Mouse (Mus musculus): ENCODE data around the gene Dzip1. TPM values are rescaled to one million over a fixed set of nuclear protein-coding genes. Genes with fewer than 3 reads are reported as not detected.
A peak's percentile ranks its signal among the peaks of the same experiment; 100 is the strongest.

Dzip1 gene
- polyA plus RNA-seq, 2 experiments from 2014 or later = 8.0 to 8.6 TPM

DNA sequence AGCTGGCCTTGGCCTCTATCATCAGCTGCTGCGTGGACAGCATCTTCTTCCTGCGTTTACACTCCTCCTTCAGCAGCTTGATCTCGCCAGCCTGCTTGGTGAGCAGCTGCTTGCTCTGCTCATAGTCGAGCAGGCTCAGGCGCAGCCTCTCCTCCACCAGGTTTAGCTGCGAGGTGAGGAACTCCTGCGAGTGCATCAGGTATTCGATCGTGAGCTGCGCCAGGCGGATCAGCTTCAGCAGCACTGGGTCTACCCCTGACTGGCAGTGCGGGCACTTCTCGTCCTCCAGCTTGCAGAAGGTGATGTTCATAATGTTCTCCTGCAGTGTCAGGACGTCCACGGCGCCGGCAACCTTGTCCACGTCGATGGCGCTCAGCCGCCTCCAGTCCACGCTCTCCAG lies 3.0 kb downstream of the Dzip1 start:
- ATAC-seq = no peak

DNA sequence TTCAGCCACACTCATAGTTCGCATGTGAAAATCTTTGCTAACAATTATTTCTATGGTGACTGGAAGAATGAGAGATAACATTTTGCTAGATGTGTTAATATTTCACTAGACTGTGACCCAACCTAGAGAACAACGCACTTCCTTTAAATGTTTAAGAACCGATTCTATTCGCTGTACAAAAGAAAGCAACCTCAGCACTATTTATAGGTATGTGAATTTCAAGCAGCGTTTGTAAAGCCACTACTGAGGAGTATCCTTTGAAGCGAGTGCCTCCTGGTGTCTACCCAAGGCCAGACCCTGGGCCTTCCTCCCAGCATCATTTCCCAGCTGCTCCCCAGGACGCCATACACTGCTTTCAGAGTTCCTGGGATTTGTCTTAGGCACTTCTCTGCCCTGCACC lies 4.6 kb downstream of the Dzip1 start:
- no peak for ATAC-seq

DNA sequence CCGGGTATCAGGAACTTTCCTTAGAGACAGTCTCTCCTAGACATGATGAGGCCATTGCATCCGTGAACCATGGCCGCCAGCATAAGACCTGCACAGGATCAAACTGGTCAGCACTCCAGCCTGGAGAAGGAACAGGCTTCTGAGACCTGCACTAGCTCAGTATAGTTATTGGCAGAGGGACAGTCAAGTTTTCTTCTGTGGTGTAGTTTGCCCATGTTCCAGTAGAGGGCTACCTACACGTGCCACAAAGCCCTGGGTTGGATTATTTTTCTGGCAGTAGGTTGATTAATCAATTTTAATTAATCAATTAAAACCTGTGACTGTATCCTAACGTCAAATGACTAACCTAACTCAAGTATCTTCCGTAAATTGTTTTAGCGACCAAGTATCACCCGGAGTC lies 6.2 kb downstream of the Dzip1 start:
- ATAC-seq = peak; percentile 74

DNA sequence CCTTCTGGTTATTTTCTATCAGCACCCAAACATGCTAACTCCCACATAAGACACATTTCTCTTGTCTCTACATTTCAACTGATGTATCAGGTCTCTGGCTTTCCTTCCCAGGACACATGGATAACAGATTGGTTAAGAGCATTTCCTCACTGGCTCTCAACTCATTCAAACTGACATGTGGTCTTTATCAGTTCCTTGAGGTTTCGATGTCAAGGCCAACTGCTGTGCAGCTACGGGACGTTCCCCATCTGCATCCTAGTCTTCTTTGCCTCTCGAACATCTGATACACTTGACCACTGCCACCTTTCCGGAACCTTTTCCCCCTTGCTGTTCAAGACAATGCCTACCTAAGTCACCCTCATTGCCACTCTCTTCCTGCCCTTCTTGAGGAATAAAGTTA lies 11.6 kb downstream of the Dzip1 start:
- ATAC-seq = no peak

- ATAC-seq = no peak
Measured at GRCm38 (mm10) chr14:118911521-118911920, 13.7 kb downstream of the Dzip1 start.

DNA sequence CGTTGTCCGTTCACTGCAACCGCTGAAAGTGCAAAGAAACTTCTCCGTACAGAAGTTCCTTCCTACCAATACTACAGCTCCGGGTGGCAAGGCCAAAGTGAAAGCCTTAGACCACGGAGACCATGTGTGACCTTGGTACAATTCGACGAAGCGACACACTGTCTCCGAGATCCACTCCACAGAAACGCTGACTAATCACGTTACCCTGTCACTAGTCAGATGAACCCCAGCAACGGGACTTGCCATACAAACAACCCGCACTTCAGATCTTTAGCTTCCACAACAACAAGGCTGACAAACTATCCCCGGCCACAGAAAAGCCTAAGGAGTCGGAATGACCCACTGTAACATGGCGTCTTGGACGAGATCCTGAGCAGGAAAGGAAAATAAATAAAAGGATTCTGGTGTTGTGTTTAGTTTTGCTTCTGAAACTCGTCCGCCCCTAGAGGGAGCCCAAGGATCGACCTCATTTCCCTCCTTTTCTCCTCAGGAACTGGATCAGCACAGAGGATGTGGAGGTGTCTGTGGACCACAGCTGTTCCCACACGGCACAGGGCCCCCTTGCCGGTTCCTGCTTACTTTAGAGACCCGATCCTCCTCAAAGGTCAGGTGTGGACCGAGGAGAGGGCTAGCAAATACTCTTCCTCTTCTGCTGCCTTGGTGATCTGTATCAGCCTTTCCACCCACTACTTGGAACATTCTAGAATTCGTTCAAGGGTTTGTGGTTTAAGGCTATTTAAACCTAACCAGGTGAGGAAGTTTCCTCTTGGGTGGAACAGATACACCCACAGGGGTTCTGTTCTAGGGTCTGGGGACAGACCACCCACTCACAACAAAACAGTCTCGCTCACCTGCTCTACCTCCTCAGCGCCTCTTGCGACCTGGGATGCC lies 14.7 kb downstream of the Dzip1 start:
- ATAC-seq = peak; percentile 80

DNA sequence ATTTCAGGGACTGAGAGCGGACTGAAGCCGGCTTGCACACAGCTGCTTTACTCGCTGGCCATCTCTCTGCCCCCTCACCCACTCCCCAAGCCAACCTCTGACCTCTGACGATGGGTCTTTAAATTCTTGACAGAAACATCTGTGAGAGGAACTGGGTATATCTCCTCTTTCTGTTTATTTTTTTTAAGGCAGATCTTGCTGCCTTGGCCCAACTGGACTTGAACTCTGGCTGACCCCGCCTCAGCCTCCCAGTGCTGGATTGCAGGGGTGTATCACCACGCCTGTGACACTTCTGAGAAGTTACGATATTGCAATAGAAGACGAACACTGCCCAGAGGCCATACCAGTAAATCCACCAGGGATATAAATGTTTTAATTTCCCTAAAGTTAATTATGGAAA lies 15.4 kb downstream of the Dzip1 start:
- no peak for ATAC-seq

GRCm38 (mm10) chr14:118907592-118907991 lies 17.7 kb downstream of the Dzip1 start:
- no peak for ATAC-seq

GRCm38 (mm10) chr14:118903867-118904562 lies 21.2 kb downstream of the Dzip1 start:
- no peak for ATAC-seq

DNA sequence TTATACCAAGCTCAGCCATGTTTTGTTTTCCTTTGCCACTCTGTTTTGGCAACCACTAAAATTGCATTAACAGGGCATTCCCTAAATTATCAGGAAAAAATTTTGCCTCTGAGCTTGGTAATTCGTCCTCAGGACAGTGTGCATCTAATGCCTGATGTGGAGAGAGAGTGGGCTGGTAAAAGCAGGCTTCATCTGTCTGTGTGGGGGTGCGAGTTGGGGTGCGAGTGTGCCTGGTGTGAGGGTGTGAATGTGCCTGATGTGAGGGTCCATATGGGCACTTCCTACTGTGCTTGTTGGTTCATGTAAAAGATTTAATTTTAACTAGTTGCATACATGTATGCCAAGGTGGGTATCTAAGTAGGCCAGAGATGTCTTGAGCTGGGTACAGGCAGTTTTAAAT lies 21.9 kb downstream of the Dzip1 start:
- ATAC-seq = no peak

DNA sequence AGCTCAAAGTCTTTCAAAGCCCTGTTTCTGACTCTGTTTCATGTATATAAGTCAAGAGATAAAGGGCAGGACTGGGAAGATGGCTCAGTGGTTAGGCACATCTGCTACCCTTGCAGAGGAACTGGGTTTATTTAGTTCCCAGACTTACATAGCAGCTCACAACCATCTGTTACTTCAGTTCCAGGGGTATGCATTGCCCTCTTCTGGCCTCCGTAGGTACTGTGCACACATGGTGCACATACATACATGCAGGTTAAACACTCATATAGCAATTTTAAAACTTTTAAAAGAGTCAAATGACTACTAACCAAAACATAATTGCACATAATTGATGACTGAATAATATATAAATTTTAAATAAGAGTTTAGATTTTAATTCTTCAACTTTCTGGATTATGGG lies 24.3 kb downstream of the Dzip1 start:
- ATAC-seq = no peak

GRCm38 (mm10) chr14:118899940-118900339 lies 25.3 kb downstream of the Dzip1 start:
- no peak for ATAC-seq

GRCm38 (mm10) chr14:118895655-118896054 lies 29.6 kb downstream of the Dzip1 start:
- no peak for ATAC-seq

GRCm38 (mm10) chr14:118895228-118895627 lies 30.0 kb downstream of the Dzip1 start:
- ATAC-seq = no peak

DNA sequence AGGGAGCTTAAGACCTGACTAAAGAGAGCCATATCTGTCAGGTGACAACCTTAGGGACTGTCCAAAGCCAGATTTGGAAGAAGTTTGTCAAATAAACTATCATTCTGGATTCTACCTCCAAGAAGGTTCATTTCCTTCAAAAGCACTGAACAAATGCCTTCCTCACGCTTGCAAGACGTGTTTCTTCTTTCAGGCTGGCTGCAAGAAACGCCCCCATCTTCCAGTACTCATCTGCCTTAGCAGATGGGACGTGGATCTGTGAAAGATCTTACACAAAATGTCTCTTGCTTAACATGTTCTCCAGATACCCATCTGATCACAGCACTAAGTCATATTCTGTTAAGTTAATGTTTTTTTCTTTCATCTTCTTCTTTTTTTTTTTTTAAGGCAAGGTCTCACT lies 35.2 kb downstream of the Dzip1 start:
- no peak for ATAC-seq

DNA sequence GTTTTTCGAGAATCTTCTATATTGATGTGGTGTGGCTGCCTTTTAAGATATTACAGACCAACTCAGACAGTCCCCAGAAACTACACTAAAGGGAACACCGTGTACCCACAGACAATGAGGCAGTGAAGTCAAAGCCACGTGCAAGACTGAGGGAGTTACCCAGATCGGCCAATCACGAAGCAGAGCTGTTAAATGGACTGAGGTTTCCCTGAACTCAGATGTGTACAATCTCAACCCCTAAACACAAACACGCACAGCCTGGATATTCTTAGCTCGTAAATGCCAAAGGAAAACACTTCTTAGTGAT lies 41.1 kb downstream of the Dzip1 start:
- ATAC-seq = no peak

DNA sequence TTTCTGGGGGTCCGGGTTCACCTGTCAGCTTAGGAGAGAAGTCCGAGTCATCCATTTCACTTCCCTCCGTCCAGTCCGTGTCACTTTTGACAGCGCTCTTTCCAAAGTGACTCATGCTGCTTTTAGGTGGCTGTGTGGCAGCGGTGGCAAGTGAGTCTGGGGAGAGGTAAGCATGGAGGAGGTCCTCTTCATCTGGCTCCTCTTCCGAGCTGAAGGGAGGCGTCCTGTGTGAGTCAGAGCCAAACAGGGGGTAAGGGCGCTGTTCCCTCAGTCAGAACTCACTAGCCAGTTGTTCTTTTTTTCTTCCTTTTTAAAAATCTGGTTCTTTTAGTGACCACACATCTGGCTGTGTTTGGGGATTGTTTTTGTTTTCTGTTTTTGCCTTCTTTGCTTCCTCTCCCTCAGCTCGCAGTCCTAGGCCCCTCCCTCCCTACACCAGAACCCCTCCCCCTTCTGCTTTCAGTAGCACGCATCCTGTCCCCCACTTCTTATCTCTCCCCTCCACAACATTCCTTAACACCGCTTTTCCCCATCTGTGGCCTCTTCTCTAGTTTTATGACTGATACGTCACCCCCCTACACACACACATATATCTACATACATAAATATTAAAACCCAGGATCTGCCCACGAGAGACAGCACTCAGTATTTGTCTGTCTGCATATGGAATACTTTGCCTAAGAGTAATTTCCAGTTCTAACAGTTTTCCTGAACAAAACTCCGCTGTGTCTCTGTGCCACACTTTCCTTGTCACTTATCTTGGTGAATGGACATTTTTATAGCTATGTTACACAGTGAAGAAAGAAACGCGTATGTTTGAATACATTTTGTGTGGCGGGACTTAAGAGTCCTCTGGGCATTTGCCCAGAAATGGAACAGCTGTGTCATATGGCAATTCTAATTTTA lies 41.7 kb downstream of the Dzip1 start:
- no peak for ATAC-seq

DNA sequence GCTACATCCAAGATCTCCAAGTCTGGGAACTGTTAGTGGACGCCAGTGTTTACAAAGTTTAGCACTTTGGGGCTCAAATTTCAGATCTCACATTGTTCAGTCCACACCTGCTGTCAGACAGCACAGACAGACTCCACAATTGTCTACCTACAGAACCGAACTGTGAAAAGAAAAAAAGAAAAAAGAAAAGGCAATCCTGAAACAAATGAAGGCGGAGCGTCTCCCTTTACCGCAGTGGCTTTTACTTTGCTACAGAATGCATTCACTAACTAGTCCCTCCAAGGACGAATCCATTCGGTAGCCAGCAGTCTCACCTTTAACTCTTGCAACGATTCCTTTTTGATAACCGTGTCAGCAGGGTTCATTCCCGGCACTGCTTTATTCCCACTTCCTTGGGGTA lies 44.6 kb downstream of the Dzip1 start:
- ATAC-seq = no peak

GRCm38 (mm10) chr14:118878346-118878910 lies 46.8 kb downstream of the Dzip1 start:
- ATAC-seq = no peak

- no peak for ATAC-seq
Measured at GRCm38 (mm10) chr14:118874786-118875415, 50.4 kb downstream of the Dzip1 start.

GRCm38 (mm10) chr14:118874126-118874525 lies 51.1 kb downstream of the Dzip1 start:
- no peak for ATAC-seq

DNA sequence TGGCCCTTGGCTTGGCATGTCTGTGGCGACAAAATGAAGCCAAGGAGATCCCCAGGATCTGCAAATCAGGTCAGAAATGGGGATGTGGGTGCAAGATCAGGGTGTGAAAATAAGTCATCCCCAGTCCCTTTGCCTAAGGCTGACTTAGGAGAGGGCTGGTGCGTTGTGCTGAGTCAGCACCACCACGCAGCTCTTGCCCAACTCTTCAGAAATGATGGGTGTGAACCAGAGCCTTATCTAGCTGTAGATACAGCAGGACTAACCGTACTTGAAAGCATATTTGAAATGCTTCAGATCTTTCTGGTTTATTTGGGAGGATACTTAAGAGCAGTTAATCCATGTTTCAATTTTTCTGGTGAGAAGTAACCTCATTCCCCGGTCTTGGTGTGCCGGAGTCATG lies 55.5 kb downstream of the Dzip1 start:
- ATAC-seq = no peak

Measured in activated CD4-positive, CD25-positive, alpha-beta regulatory T cell, adult 4 months (primary cell).